Mouse (Mus musculus): ENCODE measurements around the gene Xrcc3.

DNA sequence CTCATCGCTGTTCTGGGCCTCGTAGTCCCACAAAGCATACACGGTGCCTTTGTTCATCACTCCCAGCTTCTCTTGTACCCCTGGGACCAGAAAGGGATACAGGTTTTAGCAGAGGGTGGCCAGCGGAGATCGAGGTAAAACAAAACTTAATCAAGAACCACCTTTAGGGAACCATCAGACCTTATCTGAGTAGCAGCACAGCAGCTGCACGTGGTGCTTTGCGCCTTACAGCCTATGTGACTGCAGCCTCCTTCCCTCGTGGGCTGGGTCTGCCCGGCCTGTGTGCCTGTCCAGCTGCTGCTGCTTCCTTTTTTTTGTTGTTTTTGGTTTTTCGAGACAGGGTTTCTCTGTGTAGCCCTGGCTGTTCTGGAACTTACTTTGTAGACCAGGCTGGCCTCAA is 16.7 kb upstream of the Xrcc3 start:
- no peak for TF ChIP-seq CTCF (IDR thresholded peaks at IDR 0.05)
- TF ChIP-seq EP300 (IDR thresholded peaks at IDR 0.05): no peak
